Mouse (Mus musculus): ENCODE measurements around the gene Depp1. TPM values are rescaled to one million over a fixed set of nuclear protein-coding genes. Genes with fewer than 3 reads are reported as not detected.

Depp1 gene
- polyA plus RNA-seq, 1 experiment from 2014 or later = 5.4 TPM

DNA sequence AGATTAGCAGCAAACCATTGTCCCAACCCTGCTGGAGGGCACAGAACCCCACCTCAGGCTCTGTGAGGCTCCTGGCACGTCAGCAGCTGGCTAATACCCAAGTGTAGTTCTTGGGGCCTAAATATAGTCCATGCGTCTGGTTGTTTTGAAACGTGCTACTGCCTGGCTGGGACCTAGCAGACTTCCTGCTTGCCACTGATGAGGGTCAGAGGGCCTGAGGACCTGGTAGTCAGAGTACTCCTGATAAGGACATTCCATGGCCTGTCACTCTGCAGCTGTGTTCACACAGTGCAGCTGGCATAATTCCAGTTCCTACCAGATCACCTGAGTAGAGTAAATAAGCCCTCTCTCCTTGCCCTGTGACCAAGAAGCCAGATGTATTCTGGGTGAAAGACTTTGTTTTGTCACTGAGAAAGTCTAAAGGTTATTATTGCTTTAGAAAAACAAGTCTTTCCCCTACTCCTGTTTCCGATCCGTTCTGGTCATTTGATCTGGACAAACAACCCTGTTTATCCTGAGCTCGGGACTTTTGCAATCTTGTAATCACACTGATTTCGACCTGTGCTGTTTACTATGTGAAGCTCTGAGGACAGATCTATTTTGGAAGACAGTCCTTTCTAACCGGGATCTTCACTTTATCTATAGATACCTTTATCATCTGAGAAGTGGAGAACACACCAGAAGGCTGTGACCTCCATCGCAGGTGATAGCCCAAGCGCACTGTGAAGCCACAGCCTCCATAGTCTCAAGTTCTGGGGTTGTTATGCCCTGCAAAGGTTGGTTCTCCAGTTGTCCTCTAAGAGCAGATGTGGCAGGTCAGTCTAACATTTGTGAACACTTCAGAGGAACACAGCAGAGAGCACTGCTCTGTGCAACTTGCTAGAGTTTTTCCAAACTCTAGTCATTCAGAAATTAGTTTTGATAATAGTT lies 14.9 kb upstream of the Depp1 start:
- no peaks in the 10 kb centered on the region for H3K27me3 ChIP-seq (ENCODE audit: poor library complexity, severe bottlenecking)
- no peaks in the 10 kb centered on the region for H3K9me3 ChIP-seq
- no peaks in the 10 kb centered on the region for H3K36me3 ChIP-seq (replicated peaks)
- H3K4me3 ChIP-seq = no peak overlapping the region
- 76% methylated on average over 10 of the region's 10 CpGs for WGBS
- peaks cover 5% of the 10 kb centered on the region; the same call in 1 of the 2 replicates for H3K4me1 ChIP-seq
- no peak overlapping the region for H3K27ac ChIP-seq
- no peak for DNase-seq (ENCODE audit: extremely low spot score, low spot score)

DNA sequence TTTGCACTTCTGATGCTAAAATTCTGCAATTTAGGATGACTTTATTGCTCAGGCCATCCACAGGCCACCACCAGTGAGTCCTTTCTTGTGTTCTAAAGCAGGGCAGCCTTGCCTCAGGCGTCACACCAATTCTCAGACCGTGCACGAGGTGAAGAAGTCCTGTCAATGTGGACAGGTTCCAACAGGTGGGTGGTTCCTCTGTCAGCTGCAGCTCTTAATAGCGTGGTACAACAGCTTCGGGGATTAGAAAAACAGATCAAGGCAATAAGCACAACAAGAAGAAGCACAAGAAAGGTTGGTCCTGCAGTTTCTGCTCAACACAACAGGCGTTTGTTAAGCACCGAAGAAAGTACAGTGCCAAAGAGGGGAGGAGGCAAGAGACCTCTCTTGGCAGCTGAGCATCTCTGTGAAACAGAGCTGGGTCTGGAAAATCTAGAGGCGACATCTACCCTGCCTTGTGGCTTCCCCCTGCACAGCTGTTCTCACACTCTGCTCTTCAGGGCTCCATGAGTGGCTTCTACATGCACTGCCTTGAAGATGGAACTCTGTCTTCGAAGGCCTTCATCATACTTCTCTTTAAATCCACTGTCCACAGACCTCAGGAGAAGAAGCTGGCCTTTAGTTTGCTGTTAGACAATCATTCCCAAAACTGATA lies 13.7 kb upstream of the Depp1 start:
- Histone ChIP-seq H3K27me3 (ENCODE audit: poor library complexity, severe bottlenecking) (no peaks in the 10 kb centered on the region), H3K36me3 (replicated peaks) (no peaks in the 10 kb centered on the region), H3K4me3 (no peak overlapping the region), H3K9me3 (no peaks in the 10 kb centered on the region), H3K4me1 (peaks cover 5% of the 10 kb centered on the region; the same call in 1 of the 2 replicates), H3K27ac (no peak overlapping the region)
- no peak for DNase-seq (ENCODE audit: extremely low spot score, low spot score)
- WGBS = 85% methylated on average over 9 of the region's 9 CpGs

GRCm38 (mm10) chr6:116637496-116637895 lies 12.9 kb upstream of the Depp1 start:
- DNase-seq (ENCODE audit: extremely low spot score, low spot score) = no peak
- Histone ChIP-seq H3K4me3 (no peak overlapping the region), H3K27ac (no peak overlapping the region), H3K36me3 (replicated peaks) (no peaks in the 10 kb centered on the region), H3K9me3 (no peaks in the 10 kb centered on the region), H3K27me3 (ENCODE audit: poor library complexity, severe bottlenecking) (no peaks in the 10 kb centered on the region), H3K4me1 (peaks cover 5% of the 10 kb centered on the region; the same call in 1 of the 2 replicates)
- 92% methylated on average over 5 of the region's 5 CpGs for WGBS

DNA sequence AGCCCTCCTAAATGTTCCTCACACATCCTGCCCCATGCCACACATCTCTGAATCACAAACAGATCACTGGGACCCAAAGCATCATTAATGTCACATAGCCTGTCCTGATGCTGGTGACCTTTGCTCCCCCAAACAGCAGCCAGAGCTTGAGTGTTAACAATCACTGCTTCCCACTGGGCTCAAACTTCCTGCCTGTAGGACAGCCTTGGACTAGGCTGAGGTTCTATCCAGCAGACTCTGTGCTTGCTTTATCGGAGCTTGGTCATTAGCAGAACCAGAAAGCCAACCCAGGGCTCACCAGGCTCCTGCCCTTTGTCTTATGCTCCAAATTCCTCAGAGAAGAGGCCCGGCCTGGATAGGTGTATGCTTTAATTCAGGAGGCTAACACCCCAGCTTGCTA lies 11.5 kb upstream of the Depp1 start:
- Histone ChIP-seq H3K9me3 (no peaks in the 10 kb centered on the region), H3K27me3 (ENCODE audit: poor library complexity, severe bottlenecking) (no peaks in the 10 kb centered on the region), H3K4me1 (peaks cover 5% of the 10 kb centered on the region; the same call in 1 of the 2 replicates), H3K27ac (no peak overlapping the region), H3K4me3 (no peak overlapping the region), H3K36me3 (replicated peaks) (no peaks in the 10 kb centered on the region)
- 88% methylated on average over 2 of the region's 2 CpGs for WGBS
- DNase-seq (ENCODE audit: extremely low spot score, low spot score) = no peak

DNA sequence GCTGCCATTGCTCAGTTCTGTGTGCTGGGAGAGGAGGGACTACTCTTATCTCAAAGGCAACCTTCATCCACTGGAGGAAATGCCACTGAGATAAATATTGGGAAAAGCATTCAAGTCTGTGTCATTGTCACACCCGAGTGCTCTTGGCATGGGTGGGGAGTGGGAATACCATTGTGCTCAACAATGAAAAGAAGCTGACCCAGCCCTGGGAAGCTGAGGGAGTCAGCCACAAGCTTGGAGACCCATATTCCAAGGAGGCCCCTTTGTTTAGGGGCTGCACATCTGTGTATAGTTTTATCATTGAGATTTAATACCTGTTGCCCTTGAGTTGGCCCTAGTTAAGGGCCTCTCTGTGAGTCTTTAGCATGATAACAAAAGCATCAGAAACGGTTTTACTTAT lies 10.7 kb upstream of the Depp1 start:
- no peaks in the 10 kb centered on the region for H3K9me3 ChIP-seq
- peaks cover 5% of the 10 kb centered on the region; the same call in 1 of the 2 replicates for H3K4me1 ChIP-seq
- H3K27ac ChIP-seq = no peak overlapping the region
- no peaks in the 10 kb centered on the region for H3K36me3 ChIP-seq (replicated peaks)
- H3K27me3 ChIP-seq (ENCODE audit: poor library complexity, severe bottlenecking) = no peaks in the 10 kb centered on the region
- no peak for DNase-seq (ENCODE audit: extremely low spot score, low spot score)
- 77% methylated on average over 2 of the region's 2 CpGs for WGBS
- H3K4me3 ChIP-seq = no peak overlapping the region

- Histone ChIP-seq H3K27me3 (ENCODE audit: poor library complexity, severe bottlenecking) (no peaks in the 10 kb centered on the region), H3K9me3 (no peaks in the 10 kb centered on the region), H3K36me3 (replicated peaks) (no peaks in the 10 kb centered on the region), H3K4me1 (no peaks in the 10 kb centered on the region), H3K4me3 (no peak overlapping the region), H3K27ac (no peak overlapping the region)
- no peak for DNase-seq (ENCODE audit: extremely low spot score, low spot score)
- 90% methylated on average over 11 of the region's 11 CpGs for WGBS
Measured at GRCm38 (mm10) chr6:116642942-116643341, 7.5 kb upstream of the Depp1 start.

DNA sequence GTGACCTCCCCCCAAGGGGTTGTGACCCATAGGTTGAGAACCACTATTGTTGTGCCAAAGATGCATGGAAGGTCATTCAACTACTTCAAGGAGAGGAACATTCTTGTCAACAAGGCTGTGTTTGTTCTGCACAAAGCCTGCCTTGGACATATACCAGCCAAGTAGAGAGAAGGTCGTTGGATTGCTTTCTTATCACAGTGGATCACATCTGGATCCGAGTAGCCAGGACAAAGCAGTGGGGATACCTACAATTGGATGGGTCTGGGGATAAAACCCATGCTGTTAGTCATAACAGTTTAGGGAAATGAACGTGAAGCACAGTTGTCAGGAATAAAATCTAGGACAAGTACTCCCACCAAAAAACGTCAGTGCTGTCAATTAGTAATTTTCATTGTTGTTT lies 6.5 kb upstream of the Depp1 start:
- DNase-seq (ENCODE audit: extremely low spot score, low spot score) = no peak
- Histone ChIP-seq H3K36me3 (replicated peaks) (no peaks in the 10 kb centered on the region), H3K4me1 (no peaks in the 10 kb centered on the region), H3K9me3 (no peaks in the 10 kb centered on the region), H3K4me3 (no peak overlapping the region), H3K27me3 (ENCODE audit: poor library complexity, severe bottlenecking) (no peaks in the 10 kb centered on the region), H3K27ac (no peak overlapping the region)
- WGBS = 69% methylated on average over 4 of the region's 4 CpGs

DNA sequence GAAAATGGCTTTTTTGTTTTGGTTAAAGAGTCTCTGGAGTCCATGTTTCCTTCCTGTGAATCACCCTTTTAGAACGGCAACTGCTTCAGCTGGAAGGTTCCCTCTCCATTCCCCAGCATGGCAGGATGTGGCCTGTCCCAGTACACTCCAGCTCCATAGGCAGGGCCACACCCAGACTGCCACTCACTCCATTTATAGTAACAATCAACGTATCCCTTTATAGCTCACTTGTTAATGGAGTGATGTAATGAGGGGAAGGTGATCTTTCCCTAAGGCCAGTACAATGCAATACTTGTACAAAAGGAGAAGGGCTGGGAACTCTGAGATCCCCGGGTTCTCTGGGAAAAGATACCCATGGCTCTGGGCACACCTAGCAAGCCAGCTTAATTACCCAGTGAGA lies 6.1 kb upstream of the Depp1 start:
- no peaks in the 10 kb centered on the region for H3K4me1 ChIP-seq
- no peak overlapping the region for H3K4me3 ChIP-seq
- H3K36me3 ChIP-seq (replicated peaks) = no peaks in the 10 kb centered on the region
- no peak overlapping the region for H3K27ac ChIP-seq
- DNase-seq (ENCODE audit: extremely low spot score, low spot score) = no peak
- WGBS = 81% methylated on average over 3 of the region's 3 CpGs
- no peaks in the 10 kb centered on the region for H3K9me3 ChIP-seq
- H3K27me3 ChIP-seq (ENCODE audit: poor library complexity, severe bottlenecking) = no peaks in the 10 kb centered on the region

DNA sequence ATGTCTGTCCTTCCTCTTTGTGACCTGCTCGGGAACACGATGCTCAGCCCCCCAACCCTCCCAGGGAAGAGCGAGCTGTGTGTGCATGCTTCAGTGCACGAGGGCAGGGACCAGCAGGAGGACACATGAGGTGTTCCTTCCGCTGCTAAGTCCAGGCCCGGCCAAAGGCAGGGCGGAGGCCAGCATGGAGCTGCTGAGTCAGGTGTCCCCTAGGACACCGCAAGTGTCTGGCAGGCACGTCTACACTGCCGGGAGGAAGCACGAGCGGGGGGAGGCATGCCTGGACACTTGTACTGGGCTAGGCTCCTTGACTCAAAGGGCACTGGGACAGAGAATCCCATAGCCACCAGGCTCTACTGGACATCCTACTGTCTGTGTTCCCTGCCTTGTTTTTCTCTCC lies 2.6 kb upstream of the Depp1 start:
- no peaks in the 10 kb centered on the region for H3K4me1 ChIP-seq
- 87% methylated on average over 12 of the region's 12 CpGs for WGBS
- no peaks in the 10 kb centered on the region for H3K27me3 ChIP-seq (ENCODE audit: poor library complexity, severe bottlenecking)
- H3K36me3 ChIP-seq (replicated peaks) = no peaks in the 10 kb centered on the region
- no peak overlapping the region for H3K27ac ChIP-seq
- no peak overlapping the region for H3K4me3 ChIP-seq
- no peaks in the 10 kb centered on the region for H3K9me3 ChIP-seq
- DNase-seq (ENCODE audit: extremely low spot score, low spot score) = no peak

DNA sequence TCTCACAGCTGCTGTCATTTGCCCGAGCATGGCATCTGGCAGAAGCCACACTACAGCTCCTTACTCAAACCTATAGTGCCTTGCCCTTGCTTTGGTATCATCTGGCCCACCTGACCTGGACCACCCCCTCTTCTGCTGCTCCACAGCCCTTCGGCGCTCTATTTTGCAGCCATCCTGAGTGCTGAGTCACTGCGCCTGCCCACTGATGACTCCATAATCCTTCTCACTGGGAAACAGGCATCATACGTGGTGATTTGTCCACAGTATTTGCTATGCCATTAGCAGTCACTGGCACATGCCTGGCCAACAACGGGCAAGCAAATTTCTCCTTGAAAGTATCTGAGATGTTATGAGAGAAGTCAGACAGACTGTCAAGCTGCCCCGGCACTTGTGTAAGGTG lies 598 bp upstream of the Depp1 start:
- WGBS = 93% methylated on average over 7 of the region's 7 CpGs
- H3K27me3 ChIP-seq (ENCODE audit: poor library complexity, severe bottlenecking) = no peaks in the 10 kb centered on the region
- H3K27ac ChIP-seq = no peak overlapping the region
- no peak for DNase-seq (ENCODE audit: extremely low spot score, low spot score)
- no peaks in the 10 kb centered on the region for H3K4me1 ChIP-seq
- H3K4me3 ChIP-seq = no peak overlapping the region
- no peaks in the 10 kb centered on the region for H3K36me3 ChIP-seq (replicated peaks)
- no peaks in the 10 kb centered on the region for H3K9me3 ChIP-seq

- WGBS = 81% methylated on average over 20 of the region's 20 CpGs
Measured at GRCm38 (mm10) chr6:116651437-116652118, 1.2 kb downstream of the Depp1 start.

GRCm38 (mm10) chr6:116653191-116653590 lies 2.8 kb downstream of the Depp1 start:
- Histone ChIP-seq H3K36me3 (replicated peaks) (no peaks in the 10 kb centered on the region; the same call in 1 of the 2 replicates), H3K4me1 (peaks cover 6% of the 10 kb centered on the region; the same call in 1 of the 2 replicates), H3K27me3 (ENCODE audit: poor library complexity, severe bottlenecking) (no peaks in the 10 kb centered on the region), H3K9me3 (no peaks in the 10 kb centered on the region; the same call in 1 of the 2 replicates), H3K27ac (no peak overlapping the region), H3K4me3 (no peak overlapping the region)
- 80% methylated on average over 3 of the region's 3 CpGs for WGBS
- no peak for DNase-seq (ENCODE audit: extremely low spot score, low spot score)

More at GRCm38 (mm10) chr6:116651437-116652118, 1.2 kb downstream of the Depp1 start:
- H3K27ac ChIP-seq = no peak overlapping the region
- no peaks in the 10 kb centered on the region; the same call in 1 of the 2 replicates for H3K36me3 ChIP-seq (replicated peaks)
- DNase-seq (ENCODE audit: extremely low spot score, low spot score) = no peak
- peaks cover 6% of the 10 kb centered on the region; the same call in 1 of the 2 replicates for H3K4me1 ChIP-seq
- no peaks in the 10 kb centered on the region; the same call in 1 of the 2 replicates for H3K9me3 ChIP-seq
- H3K27me3 ChIP-seq (ENCODE audit: poor library complexity, severe bottlenecking) = no peaks in the 10 kb centered on the region
- no peak overlapping the region for H3K4me3 ChIP-seq
